Mouse (Mus musculus): Measurements from ENCODE around the gene Slc5a6.

Gene Slc5a6

DNA sequence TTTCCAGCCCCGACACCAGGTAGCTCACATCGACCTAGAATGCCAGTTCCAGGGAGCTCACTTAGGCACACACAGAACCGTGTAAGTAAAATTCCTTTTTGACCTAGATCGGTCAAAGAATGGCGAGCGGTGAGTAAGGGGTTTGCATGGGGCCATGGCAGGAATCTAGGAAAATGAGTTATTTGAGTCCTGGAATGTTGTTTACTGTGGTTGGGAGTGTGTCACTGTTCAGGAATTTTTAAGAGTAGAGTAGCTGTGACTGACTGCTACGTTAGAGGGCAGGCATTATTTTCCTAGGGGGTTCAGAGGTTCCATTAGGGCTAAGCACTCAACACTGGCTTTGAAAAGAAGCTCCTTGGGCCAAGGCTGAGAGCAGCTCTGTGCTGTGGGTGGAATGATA lies 48.6 kb downstream of the Slc5a6 start:
- peak; percentile 4 for DNase-seq (ENCODE audit: low spot score)

- DNase-seq (ENCODE audit: low spot score) = no peak
These were observed 49.4 kb downstream of the Slc5a6 start for GRCm38 (mm10) chr5:30999324-30999723.

DNA sequence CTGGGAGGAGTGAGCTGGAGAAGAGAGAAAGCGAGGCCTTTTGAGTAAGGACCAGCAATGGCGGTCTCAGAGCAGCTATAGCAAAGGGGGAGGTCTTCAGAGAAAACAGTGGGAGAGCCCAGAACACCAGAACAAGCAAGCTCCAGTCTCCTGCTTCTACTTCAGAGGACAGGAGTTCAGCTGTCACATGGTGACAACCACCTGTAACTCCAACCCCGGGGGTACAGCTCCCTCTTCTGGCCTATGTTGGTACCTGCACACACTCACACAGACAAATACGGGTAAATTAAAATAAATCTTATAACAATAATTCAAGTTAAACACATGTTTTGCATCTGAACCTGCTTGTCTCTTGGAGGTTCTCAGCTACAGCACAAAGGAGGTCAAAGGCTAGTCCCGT lies 50.4 kb downstream of the Slc5a6 start:
- peak; percentile 32 for DNase-seq (ENCODE audit: low spot score)

GRCm38 (mm10) chr5:30994910-30995635 lies 53.7 kb downstream of the Slc5a6 start:
- DNase-seq (ENCODE audit: low spot score) = no peak

DNA sequence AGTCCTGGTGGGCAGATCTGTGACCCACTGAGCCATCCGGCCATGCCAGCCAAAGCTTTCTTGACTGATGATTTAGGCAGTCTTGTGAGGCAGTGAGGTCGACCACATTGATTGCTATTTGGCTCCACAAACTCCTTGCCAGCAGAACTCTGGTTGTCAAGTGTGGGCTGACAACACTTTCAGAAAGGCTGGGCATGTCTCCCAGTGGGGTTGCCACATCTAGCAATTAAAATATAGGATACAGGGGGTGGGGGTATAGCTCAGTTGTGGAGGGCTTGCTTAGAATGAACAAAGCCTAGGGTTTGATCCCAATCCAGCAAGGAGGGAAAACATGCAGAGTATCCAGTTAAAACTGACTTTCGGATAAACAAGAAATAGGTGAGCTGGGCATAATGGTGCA lies 54.6 kb downstream of the Slc5a6 start:
- no peak for DNase-seq (ENCODE audit: low spot score)

DNA sequence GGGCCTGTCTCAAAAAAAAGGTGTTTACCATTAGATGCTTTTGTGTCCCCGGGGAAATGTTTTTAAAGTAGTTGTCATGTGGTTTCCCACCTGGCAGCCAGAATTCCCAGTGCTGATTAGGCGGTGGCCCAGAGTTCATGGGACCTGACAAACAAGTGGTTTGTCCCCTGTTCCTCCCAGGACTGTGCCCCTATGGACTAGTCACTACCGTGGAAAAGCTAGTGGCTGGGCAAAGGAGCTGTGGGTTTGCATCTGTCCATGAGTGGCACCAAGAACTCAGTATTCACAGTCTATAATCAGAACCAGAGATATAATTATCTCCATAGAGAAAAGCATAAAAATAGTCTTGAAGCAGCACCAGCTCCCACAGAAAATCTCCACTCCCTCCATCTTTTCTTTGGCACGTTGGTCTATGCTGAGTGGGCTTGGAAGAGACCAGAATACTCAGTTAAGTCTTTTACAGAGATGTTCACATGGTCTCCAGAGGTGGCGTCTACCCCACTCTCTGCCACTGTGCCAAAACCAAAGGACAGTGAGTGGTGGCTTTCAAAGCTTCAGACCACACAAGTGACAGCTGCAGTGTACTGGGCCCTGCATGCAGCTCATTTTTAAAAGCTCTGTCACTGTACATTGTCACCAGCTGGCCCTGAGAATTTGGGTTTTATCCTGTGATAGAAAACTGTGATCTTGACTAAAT lies 55.6 kb downstream of the Slc5a6 start:
- no peak for DNase-seq (ENCODE audit: low spot score)

All from lung, postnatal 25 days (tissue).